Mouse (Mus musculus) kidney, adult 11 months (tissue): ENCODE results near the gene Il16.

Experiments used
- DNase-seq: peaks from one replicate; pipeline ENCODE4 v3.0.0; 2022

Gene Il16

GRCm38 (mm10) chr7:83745413-83746106 lies at the start of gene Il16:
TSS of gene Il16 (minus strand) at chr7:83745726.
- no peak for DNase-seq

- DNase-seq: no peak
These were observed 49.2 kb upstream of the Il16 start, which contains the start of gene Cfap161 for GRCm38 (mm10) chr7:83794705-83795104. TSS of gene Cfap161 (minus strand) at chr7:83794880.

- no peak for DNase-seq
These were observed 48.6 kb upstream of the Il16 start for GRCm38 (mm10) chr7:83794006-83794683.

- no peak for DNase-seq
These were observed 35.4 kb upstream of the Il16 start for GRCm38 (mm10) chr7:83780881-83781280.

- DNase-seq: no peak
These were observed 34.5 kb upstream of the Il16 start for GRCm38 (mm10) chr7:83780026-83780425.

- no peak for DNase-seq
These were observed 33.5 kb upstream of the Il16 start for GRCm38 (mm10) chr7:83779028-83779427.

GRCm38 (mm10) chr7:83778516-83778915 lies 33.0 kb upstream of the Il16 start:
- no peak for DNase-seq

- DNase-seq: no peak
These were observed 29.2 kb upstream of the Il16 start for GRCm38 (mm10) chr7:83774721-83775120.

- DNase-seq: no peak
These were observed 18.1 kb upstream of the Il16 start for GRCm38 (mm10) chr7:83763674-83764073.

- DNase-seq: no peak
These were observed 16.8 kb upstream of the Il16 start for GRCm38 (mm10) chr7:83762336-83762735.

- no peak for DNase-seq
These were observed 5.5 kb upstream of the Il16 start for GRCm38 (mm10) chr7:83751055-83751454.

GRCm38 (mm10) chr7:83748405-83748804 lies 2.9 kb upstream of the Il16 start:
- no peak for DNase-seq

- no peak for DNase-seq
These were observed 671 bp upstream of the Il16 start for GRCm38 (mm10) chr7:83746107-83746687.

GRCm38 (mm10) chr7:83745065-83745412 lies 487 bp downstream of the Il16 start:
- DNase-seq: no peak

GRCm38 (mm10) chr7:83744250-83744649 lies 1.3 kb downstream of the Il16 start:
- no peak for DNase-seq

- DNase-seq: no peak
These were observed 2.8 kb downstream of the Il16 start for GRCm38 (mm10) chr7:83742690-83743089.

GRCm38 (mm10) chr7:83742026-83742425 lies 3.5 kb downstream of the Il16 start:
- DNase-seq: no peak

GRCm38 (mm10) chr7:83739680-83740310 lies 5.7 kb downstream of the Il16 start:
- DNase-seq: no peak

- no peak for DNase-seq
These were observed 6.7 kb downstream of the Il16 start for GRCm38 (mm10) chr7:83738623-83739462.

GRCm38 (mm10) chr7:83737914-83738490 lies 7.5 kb downstream of the Il16 start:
- no peak for DNase-seq

- DNase-seq: no peak
These were observed 9.0 kb downstream of the Il16 start for GRCm38 (mm10) chr7:83736341-83737115.
